Mouse (Mus musculus) spleen, adult 12 weeks (tissue): ENCODE results near the gene AB124611.
"Not testable (repeated sequence)": the region's sequence is repeated elsewhere in the genome, so short reads cannot be mapped to it uniquely, and the experiment has no call there.

ENCODE experiments used
- DNase-seq: peaks from one replicate; pipeline ENCODE4 v3.0.0; 2022; ENCODE audit warnings: low spot score

The AB124611 gene

DNA sequence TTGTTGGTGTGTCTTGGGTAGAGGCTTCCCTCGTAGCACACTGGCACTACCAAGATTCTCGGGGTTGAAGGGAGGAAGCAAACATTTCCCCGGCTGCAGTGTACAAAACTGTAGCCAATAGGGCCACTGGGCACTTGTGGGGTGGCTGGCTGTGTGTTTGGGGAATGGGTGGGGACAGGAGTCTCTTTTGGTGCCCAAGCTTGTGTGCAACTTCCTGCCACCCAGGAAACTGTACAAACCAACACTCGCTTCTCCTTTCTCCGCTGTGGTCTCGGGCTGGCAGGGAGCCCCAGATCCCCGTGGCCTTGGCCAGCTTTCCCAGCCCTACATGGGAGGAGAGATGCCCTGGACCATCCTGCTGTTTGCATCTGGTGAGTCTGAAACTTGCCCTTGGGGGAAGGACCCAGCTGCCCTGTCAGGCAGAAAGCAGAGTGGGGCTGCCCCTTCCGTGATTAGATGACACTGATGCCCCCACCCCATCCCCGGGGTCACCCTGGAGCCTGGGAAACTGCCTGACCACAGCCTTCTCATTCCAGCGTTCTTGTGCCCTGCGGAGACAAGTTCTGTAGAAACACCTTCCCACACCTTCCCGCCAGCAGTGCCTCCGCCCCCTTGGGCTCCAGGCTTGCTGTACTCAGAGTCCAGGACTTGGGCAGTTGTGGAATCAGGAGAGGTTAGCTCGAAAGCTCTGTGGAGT, at the start of gene AB124611:
TSS of gene AB124611 (plus strand) at position 240 of the 697 bp plus-strand sequence.
- DNase-seq = no peak

DNA sequence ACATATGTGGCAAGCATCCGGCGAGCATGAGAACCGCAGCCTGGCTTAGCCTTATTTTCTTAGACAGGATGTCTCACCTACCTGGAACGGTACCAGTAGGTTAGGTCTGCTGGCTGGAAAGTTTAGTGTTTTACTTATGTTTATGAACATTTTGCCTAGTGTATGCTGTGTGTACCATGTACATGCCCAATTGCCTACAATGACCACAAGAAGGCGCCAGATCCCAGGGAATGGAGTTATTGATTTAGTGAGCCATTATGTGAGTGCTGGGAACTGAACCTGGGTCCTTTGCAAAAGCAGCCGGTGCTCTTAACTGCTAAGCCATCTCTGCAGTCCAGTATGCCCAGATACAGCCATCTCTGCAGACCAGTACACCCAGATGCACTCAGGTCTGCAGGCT, 48.3 kb upstream of the AB124611 start:
- no peak for DNase-seq

DNA sequence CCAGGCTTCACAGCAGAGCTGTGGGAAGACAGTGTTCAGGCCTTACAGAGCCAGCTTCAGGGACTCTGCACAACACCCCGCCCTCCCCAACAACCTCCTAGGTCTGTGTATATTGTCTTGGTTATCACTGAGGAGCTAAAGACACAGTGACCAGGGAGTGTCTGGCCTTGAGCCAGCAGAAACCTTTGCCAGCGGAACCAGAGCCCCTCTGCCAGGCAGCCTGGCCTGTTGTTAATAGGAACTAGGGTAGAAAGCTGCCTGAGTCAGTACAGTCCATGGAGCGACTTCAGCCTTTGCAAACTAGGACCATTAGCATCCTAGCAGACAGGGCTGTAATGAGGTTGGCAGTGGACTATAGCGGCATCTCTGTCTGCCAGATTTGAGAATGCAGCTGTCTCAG, 41.9 kb upstream of the AB124611 start:
- DNase-seq = no peak

DNA sequence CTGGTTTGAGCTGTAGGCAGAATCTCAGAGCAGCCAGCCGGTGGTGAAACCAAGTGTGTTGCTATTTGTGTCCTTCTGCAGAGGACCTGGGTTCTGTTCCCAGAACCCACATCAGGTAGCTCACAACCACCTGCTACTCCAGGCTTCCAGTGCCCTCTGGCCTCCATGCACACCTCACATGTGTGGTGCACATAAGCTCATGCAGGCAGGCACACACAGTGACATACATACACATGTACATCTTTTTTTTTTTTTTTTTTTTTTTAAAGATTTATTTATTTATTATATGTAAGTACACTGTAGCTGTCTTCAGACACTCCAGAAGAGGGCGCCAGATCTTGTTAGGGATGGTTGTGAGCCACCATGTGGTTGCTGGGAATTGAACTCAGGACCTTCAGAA, 37.7 kb upstream of the AB124611 start:
- not testable (repeated sequence) for DNase-seq

DNA sequence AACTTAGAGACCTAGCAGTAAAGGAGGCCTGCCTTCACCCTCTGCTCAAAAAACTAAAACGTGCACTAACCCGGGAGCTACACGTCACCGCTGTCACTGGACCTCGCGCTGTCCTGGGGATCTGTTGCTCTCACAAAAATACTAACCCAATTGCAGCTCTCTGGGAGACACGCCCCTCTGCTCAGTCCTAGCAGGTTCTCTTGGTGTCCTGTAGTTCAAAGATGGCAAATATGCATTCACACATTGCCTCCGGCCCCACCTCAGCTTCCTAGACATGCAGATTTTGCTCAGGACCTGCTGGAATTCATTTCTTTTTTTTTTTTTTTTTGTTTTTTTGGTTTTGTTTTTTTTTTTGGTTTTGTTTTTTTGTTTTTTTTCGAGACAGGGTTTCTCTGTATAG, 35.3 kb upstream of the AB124611 start:
- DNase-seq = no peak

DNA sequence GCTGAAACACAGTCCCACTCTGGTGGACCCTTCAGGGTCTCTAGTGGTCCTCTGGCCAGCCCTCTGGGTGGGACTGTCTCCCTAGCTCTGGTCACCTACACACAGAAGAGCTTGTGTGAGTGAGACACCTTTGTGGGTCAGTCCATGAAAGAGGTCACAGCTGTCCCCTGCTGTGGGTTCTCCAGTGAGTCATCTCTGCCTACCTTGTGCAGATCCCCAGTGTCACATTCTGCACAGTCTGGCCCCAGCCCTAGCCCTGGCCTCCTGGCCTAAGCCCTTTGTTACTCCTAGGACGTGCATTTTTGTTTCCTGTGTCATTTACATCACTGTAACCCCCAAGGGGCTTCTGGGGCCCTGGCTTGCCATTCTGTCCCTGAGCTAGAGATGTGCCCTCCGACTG, 32.1 kb upstream of the AB124611 start:
- DNase-seq = no peak

DNA sequence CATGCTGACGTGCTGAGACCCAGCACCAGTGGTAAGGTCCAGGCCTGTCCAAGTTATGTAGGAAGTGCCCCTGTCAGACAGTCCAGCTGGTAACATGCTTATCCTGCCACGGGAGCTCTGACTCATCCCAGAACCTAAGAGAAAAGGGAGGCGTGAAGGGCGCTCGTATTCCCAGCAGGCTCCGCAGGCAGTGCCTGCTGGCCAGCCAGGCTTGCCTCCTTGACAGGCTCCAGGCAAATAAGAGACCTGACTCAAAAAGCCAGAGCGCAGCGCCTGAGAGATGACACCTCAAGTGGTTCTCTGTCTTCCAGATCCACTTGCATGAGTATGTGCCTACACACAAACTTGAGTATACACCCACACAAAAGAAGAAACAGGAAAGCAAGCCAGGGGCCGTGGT, 31.2 kb upstream of the AB124611 start:
- no peak for DNase-seq

DNA sequence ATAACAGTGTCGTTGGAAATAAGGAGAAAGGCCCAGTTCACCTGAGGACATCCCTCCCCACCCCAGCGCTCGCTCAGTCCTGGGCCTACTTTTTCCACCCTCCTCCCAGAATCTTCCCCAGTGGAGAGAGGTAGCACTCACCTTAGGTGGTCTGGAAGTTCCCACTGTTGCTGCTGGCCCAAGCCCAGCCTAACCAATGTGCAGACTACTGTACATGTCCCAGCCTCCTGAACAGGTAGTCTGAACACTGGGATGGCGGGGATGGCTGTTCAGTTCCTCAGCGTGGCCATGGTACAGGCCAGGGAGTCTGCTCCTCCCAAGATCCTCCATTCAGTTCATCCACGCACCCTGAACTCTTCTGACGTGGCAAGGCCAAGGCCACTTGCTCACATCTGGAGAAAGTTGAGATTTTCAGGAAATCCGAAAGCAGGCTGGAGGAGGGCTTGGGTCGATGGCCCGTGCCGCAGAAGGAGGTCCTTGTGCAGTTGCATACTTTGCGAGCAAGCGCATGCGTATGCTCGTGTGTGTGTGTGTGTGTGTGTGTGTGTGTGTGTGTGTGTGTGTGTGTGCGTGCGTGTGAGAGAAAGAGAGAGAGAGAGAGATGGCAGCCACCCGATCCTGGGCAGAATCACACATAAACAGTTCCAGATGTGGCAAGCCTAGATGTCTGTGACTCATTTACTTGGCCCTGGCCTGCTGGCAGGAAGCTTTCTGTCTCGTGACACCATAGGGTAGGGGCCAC, 29.5 kb upstream of the AB124611 start:
- DNase-seq = no peak

DNA sequence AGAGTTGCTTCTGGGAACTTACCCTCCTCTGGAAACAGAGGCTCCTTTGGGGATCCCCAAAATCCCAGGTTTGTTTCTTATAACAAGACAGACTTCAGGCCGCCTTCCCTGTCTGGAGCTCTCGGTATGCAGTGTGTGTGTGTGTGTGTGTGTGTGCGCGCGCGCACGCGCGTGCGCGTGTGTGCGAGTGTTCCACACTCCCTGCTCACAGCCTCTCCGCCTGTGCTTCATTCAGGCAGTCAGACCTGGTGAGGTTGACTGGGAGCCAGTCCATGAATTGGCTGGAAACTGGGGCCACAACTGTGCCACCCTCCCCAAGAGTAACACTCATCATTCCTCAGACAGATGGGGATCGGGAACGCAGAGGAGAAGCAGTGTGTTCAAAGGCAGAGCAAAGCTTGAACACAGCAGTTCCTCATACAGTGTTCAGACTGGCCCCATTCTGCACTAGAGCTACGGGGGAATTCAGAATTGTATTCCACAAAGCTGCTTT, 28.9 kb upstream of the AB124611 start:
- no peak for DNase-seq

DNA sequence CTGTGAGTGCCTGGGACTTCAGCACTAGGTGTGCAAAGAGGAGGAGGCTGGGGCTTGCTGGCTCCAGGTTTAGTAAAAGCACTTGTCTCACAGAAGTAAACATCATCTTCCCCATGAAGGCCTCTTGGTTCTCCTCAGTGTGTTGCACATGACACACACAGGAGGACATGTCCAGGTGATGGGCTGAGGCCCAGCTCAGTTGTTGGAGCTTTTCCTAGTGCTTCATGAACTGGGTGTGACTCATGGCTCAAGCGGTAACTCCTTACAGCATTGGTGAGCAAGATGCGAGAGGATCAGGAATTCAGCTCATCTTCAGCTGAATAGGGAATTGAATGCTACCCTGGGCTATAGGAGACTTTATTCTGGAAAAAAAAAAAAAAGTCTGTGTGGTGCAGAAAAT, 28.3 kb upstream of the AB124611 start:
- no peak for DNase-seq

DNA sequence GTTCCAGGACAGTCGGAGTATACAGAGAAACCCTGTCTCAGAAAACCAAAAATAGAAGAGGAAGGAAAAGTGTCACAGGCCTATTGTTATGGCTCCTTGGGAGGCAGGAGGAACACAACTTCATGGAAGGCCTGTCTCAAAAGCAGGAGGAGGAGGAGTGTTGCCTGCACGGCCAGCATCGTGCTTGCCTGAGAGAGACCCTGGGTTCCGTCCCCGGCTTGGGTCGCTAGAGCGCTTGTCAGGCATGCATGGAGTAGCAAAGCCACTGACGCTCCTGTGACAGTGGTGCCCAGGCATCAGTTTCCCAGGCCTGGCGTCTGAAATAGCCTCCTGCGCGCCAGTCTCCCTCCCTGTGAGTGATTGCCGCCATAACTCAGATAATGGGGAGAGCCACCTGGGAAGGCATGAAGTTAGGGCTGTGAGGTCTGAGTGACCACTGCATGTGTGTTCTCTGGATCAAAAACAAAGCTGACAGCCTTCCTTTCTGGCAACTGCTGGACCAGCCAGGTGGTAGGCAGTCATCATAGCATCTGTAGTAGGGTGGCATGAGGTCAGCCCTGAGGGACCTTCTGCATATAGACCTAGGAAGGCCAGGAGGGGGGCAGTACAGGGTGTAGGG, 27.6 kb upstream of the AB124611 start:
- DNase-seq = no peak

DNA sequence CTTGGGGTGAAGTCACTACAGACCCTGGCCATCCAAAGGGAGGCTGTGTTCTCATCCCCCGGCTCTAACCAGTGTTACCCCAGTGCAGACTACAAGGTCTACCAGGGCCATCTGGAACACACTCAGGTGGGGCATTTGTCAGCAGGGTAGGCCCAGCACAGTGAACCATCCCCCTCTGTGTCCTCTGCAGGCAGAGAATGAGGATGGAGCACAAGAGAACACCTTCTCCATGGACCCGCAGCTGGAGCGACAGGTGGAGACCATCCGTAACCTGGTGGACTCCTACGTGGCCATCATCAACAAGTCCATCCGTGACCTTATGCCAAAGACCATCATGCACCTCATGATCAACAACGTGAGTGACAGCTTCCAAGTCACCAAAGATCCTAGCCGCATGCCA, 22.6 kb upstream of the AB124611 start:
- DNase-seq = no peak

DNA sequence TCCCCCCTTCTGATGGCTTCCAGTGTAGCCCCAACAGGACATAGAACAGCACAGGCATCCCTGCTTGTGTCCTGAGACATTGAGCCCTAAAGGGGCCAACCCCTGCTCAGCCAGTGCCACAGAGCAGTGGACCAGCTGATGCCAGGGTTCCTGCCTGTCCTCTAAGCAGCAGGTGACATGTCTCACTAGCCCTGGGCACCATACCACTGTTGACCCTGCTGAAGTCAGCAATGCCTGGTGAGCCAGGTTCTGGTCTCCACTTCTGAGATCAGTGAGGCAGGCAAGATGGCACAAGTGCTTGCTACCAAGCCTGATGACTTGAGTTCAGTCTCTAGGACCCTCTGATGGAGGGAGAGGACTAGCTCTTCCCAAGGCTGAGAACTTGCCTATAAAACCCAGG, 20.2 kb upstream of the AB124611 start:
- DNase-seq = no peak

DNA sequence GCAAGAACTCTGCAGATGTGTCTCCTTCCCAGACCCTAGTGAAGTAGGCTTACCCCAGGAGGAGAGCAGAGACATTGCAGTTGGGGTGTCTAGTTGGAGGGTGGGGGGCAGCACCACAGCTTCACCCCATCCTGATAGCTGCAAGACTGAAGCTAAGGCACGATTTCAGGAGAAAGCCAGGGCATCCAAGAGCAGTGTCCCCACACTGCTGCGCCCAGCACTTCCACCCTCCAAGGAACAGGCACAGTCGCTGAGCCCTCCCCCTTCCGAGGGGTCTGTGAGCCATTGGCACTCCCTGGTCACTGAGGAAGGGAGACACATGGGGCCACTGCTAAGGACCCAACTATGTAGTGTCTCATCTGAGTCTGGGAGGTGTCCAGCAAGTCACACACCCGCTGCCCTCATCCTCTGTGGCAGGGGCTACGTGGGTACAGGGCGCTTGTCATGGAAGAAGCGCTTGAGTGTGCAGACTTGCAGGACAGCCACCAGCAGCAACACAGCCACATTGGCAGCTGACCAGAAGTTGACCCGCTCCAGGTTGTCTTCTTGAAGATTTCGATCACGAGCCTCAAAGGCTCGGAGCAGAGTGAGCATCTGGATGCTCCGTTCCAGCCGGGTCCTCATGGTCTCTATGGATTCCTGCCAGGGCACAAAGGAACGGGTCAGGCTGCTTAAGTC, 18.1 kb upstream of the AB124611 start:
- no peak for DNase-seq

DNA sequence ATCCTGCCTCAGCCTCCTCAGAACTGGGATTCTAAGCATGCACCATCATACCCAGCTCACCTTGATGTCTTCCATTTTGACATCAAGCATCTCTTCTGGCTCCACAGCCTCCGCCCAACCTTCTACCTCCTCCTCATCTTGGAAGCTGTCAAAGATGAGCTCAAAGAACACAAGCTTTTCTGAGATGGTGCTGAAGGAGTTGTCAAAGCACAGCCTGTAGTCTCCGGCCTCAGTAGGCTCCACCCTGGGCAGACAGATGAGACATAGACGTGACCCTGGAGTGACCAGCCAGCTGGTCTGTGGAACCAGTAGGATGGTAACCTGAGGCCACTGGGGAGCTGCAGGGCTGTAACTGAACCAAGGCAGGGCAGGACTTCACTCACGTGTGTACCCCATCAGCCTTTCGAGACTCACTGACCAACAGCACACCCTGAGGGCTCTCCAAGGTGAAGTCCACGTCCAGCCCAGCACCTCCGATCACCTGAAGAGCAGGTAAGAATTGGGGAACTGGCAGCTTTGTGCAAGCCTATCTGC, 17.0 kb upstream of the AB124611 start:
- DNase-seq = no peak

DNA sequence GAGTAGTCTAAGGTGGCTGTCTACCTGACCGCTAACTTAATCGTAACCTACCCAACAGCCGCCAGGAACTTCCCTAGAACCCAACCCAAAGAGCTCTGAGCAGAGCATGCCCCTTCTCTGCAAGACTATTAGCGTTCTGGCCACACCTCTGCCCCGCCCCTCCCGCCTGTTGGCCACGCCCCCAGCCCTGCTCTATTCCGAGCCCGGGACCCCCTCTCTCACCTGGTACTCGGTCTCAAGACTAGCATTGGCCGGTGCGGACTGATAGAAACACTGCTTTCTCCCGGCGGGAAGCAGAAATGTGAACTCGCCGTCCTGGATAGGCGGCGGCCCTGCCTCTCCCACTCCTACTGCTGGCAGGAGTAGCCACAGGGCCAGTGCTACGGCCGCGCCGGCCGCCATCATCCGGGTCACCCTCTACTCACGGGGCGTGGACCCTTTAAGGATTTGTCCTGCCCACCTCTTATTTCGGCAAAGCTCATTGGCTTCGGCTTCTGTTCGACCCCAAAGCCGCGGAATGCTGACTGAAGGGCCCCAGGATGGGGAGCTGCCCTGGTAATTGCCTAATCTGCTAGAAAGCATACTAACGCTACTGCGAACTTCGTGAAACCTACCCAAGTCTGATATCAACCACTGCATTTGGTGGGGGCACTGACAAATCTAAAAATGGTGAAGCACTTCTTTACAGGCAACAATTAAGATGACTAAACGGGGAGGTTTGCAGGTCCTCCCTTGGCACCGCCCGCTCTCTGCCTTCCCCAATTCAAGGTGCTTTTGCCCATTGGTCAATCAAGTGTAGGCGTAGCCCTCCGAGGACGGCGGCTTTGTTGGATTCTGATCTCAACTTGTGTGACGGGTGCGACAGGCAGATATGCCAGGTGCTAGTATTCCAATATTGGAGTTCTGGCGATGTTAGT, 15.9 kb upstream of the AB124611 start, which contains the start of gene Tmed1:
TSS of gene Tmed1 (minus strand) at position 481 of the 917 bp plus-strand sequence.
- peak; percentile 84 for DNase-seq

DNA sequence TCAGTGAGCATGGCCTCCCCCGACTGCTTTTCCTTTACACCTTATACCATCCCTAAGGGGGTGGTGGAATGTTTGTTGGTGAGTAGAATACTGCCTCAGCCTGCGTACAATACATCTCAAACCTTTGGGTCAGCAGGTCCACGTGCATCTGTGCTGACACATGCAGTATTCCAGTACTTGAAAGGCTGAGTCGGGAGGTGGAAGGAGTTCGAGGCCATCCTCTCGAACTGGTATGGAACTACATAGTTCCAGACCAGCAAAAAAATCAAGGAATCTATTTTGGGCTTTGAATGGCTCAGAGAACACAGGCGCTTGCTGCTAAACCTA, 15.3 kb upstream of the AB124611 start:
- no peak for DNase-seq

DNA sequence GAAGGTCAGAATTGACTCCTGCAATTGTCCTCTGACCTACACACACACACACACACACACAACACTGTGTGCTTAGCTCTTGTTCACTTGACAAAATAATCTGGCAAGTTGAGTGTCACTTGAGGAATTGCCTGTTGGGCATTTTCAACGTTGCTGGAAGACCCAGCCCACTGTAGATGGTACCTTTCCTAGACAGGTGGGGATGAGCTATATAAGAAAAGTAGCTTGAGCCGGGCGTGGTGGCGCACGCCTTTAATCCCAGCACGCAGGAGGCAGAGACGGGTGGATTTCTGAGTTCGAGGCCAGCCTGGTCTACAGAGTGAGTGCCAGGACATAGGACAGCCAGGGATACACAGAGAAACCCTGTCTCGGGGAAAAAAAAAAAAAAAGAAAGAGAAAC, 14.9 kb upstream of the AB124611 start:
- no peak for DNase-seq

DNA sequence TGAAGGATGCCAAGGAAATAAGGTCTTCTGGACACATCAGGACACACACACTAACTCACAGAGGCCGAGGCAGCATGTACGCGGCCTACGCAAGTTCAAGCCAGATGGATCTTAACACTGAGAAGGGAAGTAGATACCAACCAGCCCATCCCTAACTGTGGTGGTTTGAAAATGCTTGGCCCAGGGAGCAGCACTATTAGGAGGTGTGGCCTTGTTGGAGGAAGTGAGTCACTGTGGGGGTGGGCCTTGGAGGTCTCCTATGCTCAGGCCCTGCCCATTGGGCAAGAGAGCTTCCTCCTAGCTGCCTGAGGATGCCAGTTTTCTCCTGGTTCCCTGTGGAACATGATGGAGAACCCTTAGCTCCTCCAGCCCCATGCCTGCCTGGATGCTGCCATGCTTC, 12.5 kb upstream of the AB124611 start:
- no peak for DNase-seq

DNA sequence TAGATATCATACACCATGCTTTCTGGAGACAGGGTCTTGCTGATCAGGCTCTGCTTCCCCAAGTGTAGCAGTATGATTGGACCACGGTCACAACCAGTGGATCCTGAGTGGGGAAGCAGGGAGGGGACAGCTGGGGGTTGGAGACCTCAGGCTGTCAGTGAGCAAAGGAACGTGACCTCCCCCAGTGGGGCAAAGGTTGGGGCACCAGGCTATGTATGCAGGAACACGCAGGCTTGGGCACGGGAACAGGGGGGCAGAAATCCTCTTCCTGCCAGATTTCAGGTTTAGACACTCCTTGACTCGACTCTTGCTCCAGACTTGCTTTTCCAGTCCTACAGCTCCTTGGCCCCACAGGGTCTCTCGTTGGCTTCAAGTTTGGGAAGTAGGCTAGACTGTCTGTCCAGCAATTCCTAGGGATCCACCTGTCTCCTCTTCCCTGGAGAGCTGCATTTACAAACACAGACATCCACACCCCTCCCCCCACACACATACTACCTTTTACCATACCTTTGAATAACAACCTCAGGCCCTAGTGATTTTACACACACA, 8.0 kb upstream of the AB124611 start:
- no peak for DNase-seq

DNA sequence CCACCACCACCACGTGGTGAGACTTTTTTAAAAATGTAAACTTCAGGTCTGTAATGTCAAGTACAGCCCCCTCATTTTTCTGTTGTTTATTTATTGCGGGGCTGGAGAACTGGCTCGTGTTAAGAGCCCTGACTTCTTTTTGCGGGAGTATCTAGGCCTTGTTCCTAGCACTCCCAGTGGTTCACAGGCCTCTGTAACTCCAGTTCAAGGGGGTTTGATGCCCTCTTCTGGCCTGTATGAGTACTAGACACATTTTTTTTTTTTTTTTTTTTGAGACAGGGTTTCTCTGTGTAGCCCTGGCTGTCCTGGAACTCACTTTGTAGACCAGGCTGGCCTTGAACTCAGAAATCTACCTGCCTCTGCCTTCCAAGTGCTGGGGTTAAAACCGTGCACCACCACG, 7.3 kb upstream of the AB124611 start:
- DNase-seq = not testable (repeated sequence)
